Mouse (Mus musculus) MEL (cell line): ENCODE results near the gene Psmb5. TPM values are rescaled to one million over a fixed set of nuclear protein-coding genes. Genes with fewer than 3 reads are reported as not detected.
A peak's percentile ranks its signal among the peaks of the same experiment; 100 is the strongest.

Source experiments
- DNase-seq: peaks from one replicate; pipeline ENCODE4 v3.0.0; 2011; ENCODE audit warnings: low read depth, low spot score
- H3K27ac ChIP-seq: 2 replicates; pipeline ENCODE4 v1.5.1; 2012; ENCODE audit warnings: low read depth, mild to moderate bottlenecking, control low read depth, low read length, moderate library complexity; ENCODE audit not compliant: control insufficient read depth
- H3K27me3 ChIP-seq, 2 experiments: fragments of 150-350 bp in 1 of 2; sonication (generic) in 1 of 2; 2 replicates each; pipeline ENCODE4 v1.6.1; 2012; ENCODE audit warnings: low read length in 2 of 2, mild to moderate bottlenecking in 2 of 2, improper control_type of control experiment in 1 of 2, moderate library complexity in 1 of 2; ENCODE audit not compliant: insufficient read depth in 2 of 2, control insufficient read depth in 1 of 2
- H3K36me3 ChIP-seq, 2 experiments: 2 replicates each; pipeline ENCODE4 v1.6.1; 2012 to 2014; ENCODE audit warnings: low read length in 2 of 2, improper control_type of control experiment in 1 of 2, inconsistent platforms in 1 of 2, mild to moderate bottlenecking in 1 of 2; ENCODE audit not compliant: insufficient read depth in 2 of 2, control insufficient read depth in 1 of 2
- H3K4me1 ChIP-seq, 2 experiments: fragments of 150-350 bp in 1 of 2; sonication (generic) in 1 of 2; 2 replicates each; pipeline ENCODE4 v1.6.1; 2012; ENCODE audit warnings: low read length in 2 of 2, improper control_type of control experiment in 1 of 2, mild to moderate bottlenecking in 1 of 2; ENCODE audit not compliant: insufficient read depth in 2 of 2, control insufficient read depth in 1 of 2
- H3K4me3 ChIP-seq, 2 experiments: fragments of 150-350 bp in 1 of 2; sonication (generic) in 1 of 2; 2 replicates each; pipeline ENCODE4 v1.5.1; 2012; ENCODE audit warnings: low read depth in 2 of 2, low read length in 2 of 2, mild to moderate bottlenecking in 2 of 2, moderate library complexity in 2 of 2, control low read depth in 1 of 2, improper control_type of control experiment in 1 of 2; ENCODE audit not compliant: control insufficient read depth in 1 of 2, insufficient read depth in 1 of 2
- H3K79me2 ChIP-seq: 2 replicates; pipeline ENCODE4 v1.6.1; 2012; ENCODE audit warnings: mild to moderate bottlenecking, low read length, moderate library complexity; ENCODE audit not compliant: control insufficient read depth, poor library complexity, insufficient read depth
- H3K9ac ChIP-seq: 2 replicates; pipeline ENCODE4 v1.6.1; 2012; ENCODE audit warnings: low read depth, mild to moderate bottlenecking, control low read depth, low read length, moderate library complexity; ENCODE audit not compliant: control insufficient read depth, poor library complexity, severe bottlenecking
- H3K9me3 ChIP-seq: fragments of 150-350 bp; sonication (generic); replicated peaks from 2 replicates; pipeline ENCODE4 v1.6.1; 2012; ENCODE audit warnings: mild to moderate bottlenecking, low read length, improper control_type of control experiment, moderate library complexity; ENCODE audit not compliant: insufficient read depth
- BHLHE40 ChIP-seq: IDR thresholded peaks from 2 replicates; pipeline ENCODE4 v1.6.1; 2012; ENCODE audit warnings: low read depth, mild to moderate bottlenecking, inconsistent platforms, low read length, improper control_type of control experiment, borderline replicate concordance
- CHD1 ChIP-seq: IDR thresholded peaks from 2 replicates; pipeline ENCODE4 v1.6.1; 2012; ENCODE audit warnings: low read depth, mild to moderate bottlenecking, inconsistent platforms, low read length, improper control_type of control experiment
- CTCF ChIP-seq, 3 experiments: IDR thresholded peaks in 2 of 3; conservative IDR thresholded peaks in 1 of 3; 2 replicates each; pipeline ENCODE4 v1.5.1; 2011 to 2012; ENCODE audit warnings: low read length in 3 of 3, low read depth in 2 of 3, mild to moderate bottlenecking in 2 of 3, improper control_type of control experiment in 1 of 3, inconsistent platforms in 1 of 3, mixed read lengths in 1 of 3, moderate library complexity in 1 of 3; ENCODE audit not compliant: control insufficient read depth in 1 of 3, insufficient read depth in 1 of 3, poor library complexity in 1 of 3, severe bottlenecking in 1 of 3
- ELF1 ChIP-seq: IDR thresholded peaks from 2 replicates; pipeline ENCODE4 v1.6.1; 2014; ENCODE audit warnings: low read depth, mild to moderate bottlenecking, inconsistent platforms, low read length, improper control_type of control experiment, moderate library complexity
- GABPA ChIP-seq: IDR thresholded peaks from 2 replicates; pipeline ENCODE4 v1.6.1; 2012; ENCODE audit warnings: low read depth, mild to moderate bottlenecking, inconsistent platforms, low read length, improper control_type of control experiment, moderate library complexity
- GATA1 ChIP-seq: IDR thresholded peaks from 2 replicates; pipeline ENCODE4 v1.6.1; 2011; ENCODE audit warnings: low read depth, low read length, improper control_type of control experiment
- KAT2A ChIP-seq: conservative IDR thresholded peaks from 2 replicates; pipeline ENCODE4 v1.6.1; 2012; ENCODE audit warnings: low read depth, low read length, improper control_type of control experiment, inconsistent platforms
- MAFK ChIP-seq: IDR thresholded peaks from 2 replicates; pipeline ENCODE4 v1.6.1; 2011; ENCODE audit warnings: low read depth, mild to moderate bottlenecking, low read length, improper control_type of control experiment, borderline replicate concordance
- MAX ChIP-seq: IDR thresholded peaks from 2 replicates; pipeline ENCODE4 v1.6.1; 2011; ENCODE audit warnings: low read length, improper control_type of control experiment
- MAZ ChIP-seq: IDR thresholded peaks from 2 replicates; pipeline ENCODE4 v1.6.1; 2012; ENCODE audit warnings: low read depth, mild to moderate bottlenecking, inconsistent platforms, low read length, improper control_type of control experiment
- MXI1 ChIP-seq: IDR thresholded peaks from 2 replicates; pipeline ENCODE4 v1.6.1; 2011; ENCODE audit warnings: mild to moderate bottlenecking, low read depth, low read length, improper control_type of control experiment
- MYB ChIP-seq: IDR thresholded peaks from 2 replicates; pipeline ENCODE4 v1.6.1; 2011; ENCODE audit warnings: mild to moderate bottlenecking, low read depth, low read length, improper control_type of control experiment
- MYC ChIP-seq: IDR thresholded peaks from 2 replicates; pipeline ENCODE4 v1.6.1; 2011; ENCODE audit warnings: low read depth, mild to moderate bottlenecking, low read length, improper control_type of control experiment, moderate library complexity
- NELFE ChIP-seq: IDR thresholded peaks from 2 replicates; pipeline ENCODE4 v1.6.1; 2011; ENCODE audit warnings: low read depth, low read length, improper control_type of control experiment
- NRF1 ChIP-seq: IDR thresholded peaks from 2 replicates; pipeline ENCODE4 v1.6.1; 2014; ENCODE audit warnings: low read depth, mild to moderate bottlenecking, inconsistent platforms, low read length, improper control_type of control experiment, moderate library complexity; ENCODE audit not compliant: poor library complexity, insufficient read depth, severe bottlenecking
- POLR2A ChIP-seq, 2 experiments: IDR thresholded peaks; 2 replicates each; pipeline ENCODE4 v1.6.1; 2011 to 2012; ENCODE audit warnings: low read length in 2 of 2, mild to moderate bottlenecking in 2 of 2, control low read depth in 1 of 2, improper control_type of control experiment in 1 of 2, low read depth in 1 of 2, moderate library complexity in 1 of 2; ENCODE audit not compliant: control insufficient read depth in 1 of 2, insufficient read depth in 1 of 2, poor library complexity in 1 of 2
- POLR2AphosphoS2 ChIP-seq: IDR thresholded peaks from 2 replicates; pipeline ENCODE4 v1.6.1; 2011; ENCODE audit warnings: low read length, improper control_type of control experiment
- POLR2AphosphoS5 ChIP-seq: IDR thresholded peaks from 2 replicates; pipeline ENCODE4 v1.6.1; 2012; ENCODE audit warnings: low read depth, borderline replicate concordance, mild to moderate bottlenecking, inconsistent platforms, low read length, moderate library complexity, mixed read lengths
- RAD21 ChIP-seq: IDR thresholded peaks from 2 replicates; pipeline ENCODE4 v1.6.1; 2011; ENCODE audit warnings: mild to moderate bottlenecking, low read depth, low read length, improper control_type of control experiment
- RCOR1 ChIP-seq: IDR thresholded peaks from 2 replicates; pipeline ENCODE4 v1.6.1; 2012; ENCODE audit warnings: low read depth, mild to moderate bottlenecking, inconsistent platforms, low read length, improper control_type of control experiment
- SIN3A ChIP-seq: IDR thresholded peaks from 2 replicates; pipeline ENCODE4 v1.6.1; 2012; ENCODE audit warnings: low read length, improper control_type of control experiment, inconsistent platforms
- TAL1 ChIP-seq: IDR thresholded peaks from 2 replicates; pipeline ENCODE4 v1.6.1; 2012; ENCODE audit warnings: mild to moderate bottlenecking, inconsistent platforms, low read length, moderate library complexity, mixed read lengths
- TCF12 ChIP-seq: IDR thresholded peaks from 2 replicates; pipeline ENCODE4 v1.6.1; 2014; ENCODE audit warnings: low read depth, mild to moderate bottlenecking, inconsistent platforms, low read length, improper control_type of control experiment, moderate library complexity
- UBTF ChIP-seq: IDR thresholded peaks from 2 replicates; pipeline ENCODE4 v1.6.1; 2012; ENCODE audit warnings: low read depth, mild to moderate bottlenecking, inconsistent platforms, low read length, improper control_type of control experiment, moderate library complexity, borderline replicate concordance; ENCODE audit not compliant: insufficient read depth
- USF2 ChIP-seq, 2 experiments: IDR thresholded peaks; 2 replicates each; pipeline ENCODE4 v1.6.1; 2011 to 2012; ENCODE audit warnings: improper control_type of control experiment in 2 of 2, low read length in 2 of 2, borderline replicate concordance in 1 of 2, inconsistent platforms in 1 of 2, low read depth in 1 of 2, mild to moderate bottlenecking in 1 of 2; ENCODE audit not compliant: insufficient read depth in 1 of 2
- ZC3H11A ChIP-seq: IDR thresholded peaks from 2 replicates; pipeline ENCODE4 v1.6.1; 2012; ENCODE audit warnings: low read depth, mild to moderate bottlenecking, inconsistent platforms, low read length, improper control_type of control experiment
- ZKSCAN1 ChIP-seq: IDR thresholded peaks from 2 replicates; pipeline ENCODE4 v1.6.1; 2012; ENCODE audit warnings: low read depth, mild to moderate bottlenecking, inconsistent platforms, low read length, improper control_type of control experiment, moderate library complexity
- ZMIZ1 ChIP-seq: IDR thresholded peaks from 2 replicates; pipeline ENCODE4 v1.6.1; 2012; ENCODE audit warnings: low read depth, mild to moderate bottlenecking, inconsistent platforms, low read length, improper control_type of control experiment, moderate library complexity
- ZNF384 ChIP-seq: IDR thresholded peaks from 2 replicates; pipeline ENCODE4 v1.6.1; 2012; ENCODE audit warnings: low read depth, mild to moderate bottlenecking, inconsistent platforms, low read length, improper control_type of control experiment
- polyA plus RNA-seq, 2 experiments: library from polyadenylated mRNA; stranded (reverse) in 1 of 2; unstranded in 1 of 2; fragments of >175 nt in 1 of 2; fragments of >200 nt in 1 of 2; gene quantifications; 2 replicates each; pipeline versions ENCODE4 v1.2.1 to v1.2.4; 2012; ENCODE audit warnings: low replicate concordance in 2 of 2, low read depth in 1 of 2; ENCODE audit not compliant: insufficient read length in 2 of 2, insufficient read depth in 1 of 2, missing spikeins in 1 of 2
- total RNA-seq: library from RNA; depleted of rRNA; stranded (reverse); fragments of 300-350 nt; gene quantifications from 2 replicates; pipeline ENCODE4 v1.2.3, GENCODE M21; 2012

Gene Psmb5
- total and polyA plus RNA-seq, 3 experiments: 305 to 546 (median 318) TPM

DNA sequence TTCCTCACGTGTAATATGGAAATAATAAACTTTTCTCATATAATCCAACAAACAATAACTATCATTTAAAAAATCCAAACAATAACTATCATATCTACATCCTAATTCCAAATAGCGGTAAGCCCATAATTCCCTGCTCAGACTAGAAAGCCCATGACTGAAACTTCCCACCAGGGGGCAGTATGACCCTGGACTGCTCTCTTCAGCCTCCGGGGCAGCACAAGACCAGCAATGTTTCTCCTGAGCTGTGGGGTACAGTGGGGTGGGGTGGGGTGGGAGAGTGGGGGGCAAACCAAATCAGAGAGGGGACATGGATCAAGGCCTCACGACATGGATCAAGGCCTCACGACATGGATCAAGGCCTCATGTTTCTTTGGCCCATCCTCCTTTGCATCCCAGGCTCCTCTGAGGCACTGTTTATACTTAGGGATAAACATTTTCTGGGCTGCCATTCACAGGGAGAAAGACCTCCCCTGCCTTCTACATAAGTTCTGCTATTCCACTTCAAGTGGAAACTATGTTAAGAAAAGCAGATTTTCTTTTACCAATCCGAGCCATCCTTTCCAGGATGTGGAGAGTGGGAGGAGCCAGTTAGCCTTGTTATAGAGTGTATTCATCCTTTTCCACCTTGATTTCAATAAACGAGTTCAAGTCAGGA is 34.0 kb downstream of the Psmb5 start (continued):
- TF ChIP-seq KAT2A (no peak), ZMIZ1 (no peak), TCF12 (no peak), POLR2AphosphoS2 (no peak), RAD21 (peak; percentile 64), MYB (no peak), ZKSCAN1 (no peak)

DNA sequence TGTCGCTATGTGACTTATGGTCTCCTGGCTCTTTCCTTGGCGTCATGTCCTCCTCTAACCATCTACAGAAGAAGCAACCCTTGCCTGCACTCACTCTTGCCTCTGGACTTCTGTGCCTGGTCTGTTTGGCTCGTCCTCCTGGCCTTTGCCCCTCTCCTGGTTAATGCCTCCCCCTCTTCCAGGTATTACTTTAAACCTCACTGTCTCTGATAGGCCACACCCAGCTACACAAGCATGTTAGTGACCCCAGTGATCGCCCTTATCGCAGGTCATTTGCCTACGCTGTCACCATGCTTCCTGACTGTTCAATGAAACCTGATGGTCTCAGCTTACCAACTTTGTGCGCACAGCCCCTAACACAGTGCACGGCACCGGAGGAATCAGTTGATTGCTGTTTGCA is 35.3 kb downstream of the Psmb5 start:
- Histone ChIP-seq H3K27me3 (no peaks in the 10 kb centered on the region), H3K4me1 (no peaks in the 10 kb centered on the region; a peak in 1 of 4 replicates), H3K36me3 (no peaks in the 10 kb centered on the region), H3K9ac (no peak overlapping the region), H3K4me3 (no peak overlapping the region), H3K27ac (no peak overlapping the region), H3K79me2 (no peaks in the 10 kb centered on the region), H3K9me3 (no peaks in the 10 kb centered on the region)
- no peak for TF ChIP-seq GABPA
- TF ChIP-seq ZC3H11A: no peak
- no peak for TF ChIP-seq GATA1
- TF ChIP-seq ZNF384: no peak
- no peak for TF ChIP-seq NRF1
- no peak for TF ChIP-seq MXI1
- TF ChIP-seq MAFK: no peak
- no peak for TF ChIP-seq MYB
- no peak for TF ChIP-seq MAZ
- no peak for TF ChIP-seq POLR2AphosphoS2
- no peak for TF ChIP-seq POLR2AphosphoS5
- no peak for TF ChIP-seq ZMIZ1
- no peak for TF ChIP-seq KAT2A
- no peak for TF ChIP-seq MYC
- TF ChIP-seq POLR2A (IDR thresholded peaks at IDR 0.05; ENCODE audit: control insufficient read depth in 1 of 2, insufficient read depth in 1 of 2, low read depth in 1 of 2, low read length in 2 of 2, poor library complexity in 1 of 2): no peak
- no peak for TF ChIP-seq CTCF (IDR thresholded peaks at IDR 0.05 in 2 of 3, conservative IDR thresholded peaks at IDR 0.05 in 1 of 3; ENCODE audit: control insufficient read depth in 1 of 3, insufficient read depth in 1 of 3, low read depth in 2 of 3, low read length in 3 of 3, poor library complexity in 1 of 3, severe bottlenecking in 1 of 3)
- DNase-seq: no peak

DNA sequence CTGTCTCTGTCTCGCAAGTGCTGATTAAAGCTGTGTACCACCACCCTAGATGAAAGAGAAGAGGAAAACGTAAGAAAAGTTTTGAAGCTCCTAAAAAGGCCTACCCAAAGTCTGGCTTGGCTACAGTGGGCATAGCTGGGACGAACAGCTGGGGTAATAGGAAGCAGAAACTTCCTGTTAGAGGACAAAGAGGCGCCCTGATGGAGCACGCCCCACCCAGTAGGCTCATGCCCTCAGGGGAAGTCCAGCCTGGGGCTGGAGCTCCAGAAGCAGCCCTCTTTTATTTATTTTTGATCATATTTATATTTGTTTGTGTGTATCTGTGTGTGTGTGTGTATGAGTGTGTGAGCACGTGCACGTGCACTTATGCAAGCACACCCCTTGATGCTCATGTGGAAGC is 38.2 kb downstream of the Psmb5 start:
- TF ChIP-seq ZKSCAN1: no peak
- TF ChIP-seq MAZ: no peak
- TF ChIP-seq NELFE: no peak
- TF ChIP-seq ZC3H11A: no peak
- no peak for TF ChIP-seq GABPA
- no peak for TF ChIP-seq ELF1
- TF ChIP-seq MAFK: no peak
- TF ChIP-seq BHLHE40: no peak
- no peak for TF ChIP-seq TCF12
- no peak for TF ChIP-seq SIN3A
- no peak for TF ChIP-seq CHD1
- no peak for TF ChIP-seq USF2 (IDR thresholded peaks at IDR 0.05; ENCODE audit: borderline replicate concordance in 1 of 2, insufficient read depth in 1 of 2, low read depth in 1 of 2, low read length in 2 of 2)
- no peak for TF ChIP-seq MXI1
- no peak for TF ChIP-seq TAL1
- TF ChIP-seq MAX: no peak
- no peak for TF ChIP-seq UBTF
- TF ChIP-seq RCOR1: no peak
- no peak for TF ChIP-seq NRF1
- Histone ChIP-seq H3K36me3 (no peaks in the 10 kb centered on the region), H3K4me3 (no peak overlapping the region), H3K9me3 (no peaks in the 10 kb centered on the region), H3K4me1 (no peaks in the 10 kb centered on the region; a peak in 1 of 4 replicates), H3K9ac (no peak overlapping the region), H3K27me3 (no peaks in the 10 kb centered on the region), H3K27ac (no peak overlapping the region), H3K79me2 (no peaks in the 10 kb centered on the region)
- DNase-seq: no peak
